Mouse (Mus musculus): ENCODE measurements around the gene Mapkap1.

GRCm38 (mm10) chr2:34469324-34469723 lies 62.8 kb downstream of the Mapkap1 start:
- TF ChIP-seq CTCF (IDR thresholded peaks at IDR 0.05; ENCODE audit: insufficient read depth, low read length) = no peak
- no peak for TF ChIP-seq POLR2A (IDR thresholded peaks at IDR 0.05; ENCODE audit: borderline replicate concordance, extremely low read depth, low read depth, low read length)
